7 mouse cellular contexts compared by ENCODE assay signal in the genomic region with DNA sequence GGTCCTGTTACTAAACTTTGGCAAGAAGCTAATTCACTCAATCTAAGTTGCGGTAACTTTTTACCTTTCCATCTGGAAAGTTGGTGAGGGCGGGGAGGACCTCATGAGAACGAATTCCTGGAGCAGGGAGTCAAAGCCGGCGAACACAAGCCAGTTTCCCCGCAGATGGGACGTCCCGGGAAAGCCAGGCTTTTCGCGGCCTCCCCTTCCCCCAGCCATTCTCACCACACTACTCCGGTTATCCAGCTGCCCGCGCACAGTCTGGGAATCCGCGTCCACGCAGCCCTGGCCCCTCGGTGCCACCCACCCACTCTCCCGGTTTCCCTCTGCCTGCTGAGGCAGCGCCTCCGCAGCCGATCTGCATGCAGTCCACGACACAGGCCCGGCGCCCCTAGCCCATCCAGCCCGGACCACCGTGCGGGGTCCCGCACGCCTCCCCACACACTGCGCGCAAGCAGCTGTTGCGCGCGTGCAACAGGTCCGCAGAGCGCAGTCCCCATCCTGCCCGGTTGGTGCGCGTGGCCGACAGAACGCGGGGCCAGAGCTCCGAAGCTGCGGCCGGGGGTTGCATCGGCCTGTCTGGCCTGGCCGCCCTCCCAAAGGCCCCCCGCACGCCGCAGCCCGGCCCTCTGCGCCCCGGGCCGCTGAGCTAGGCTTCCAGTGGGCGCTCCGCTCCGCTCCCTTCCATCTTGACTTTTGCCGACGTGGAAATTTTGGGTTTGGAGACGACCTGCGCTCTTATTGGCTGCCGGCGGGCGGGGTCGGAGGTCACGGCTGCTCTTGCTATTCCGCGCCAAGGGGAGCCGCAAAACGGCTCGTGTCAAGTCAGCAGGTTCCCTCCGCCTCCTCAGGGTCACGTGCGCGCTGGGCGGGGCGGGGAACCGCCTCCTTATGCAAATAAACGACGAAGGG.
DNase-seq lines count a peak whose midpoint lies in the region; ATAC-seq and TF ChIP-seq lines count a peak whose summit lies in the region.

No protein-coding gene starts in this region.

- intact Hi-C loops in gastrocnemius, postnatal 36 days (cut with DNase I): no loop called here
- intact Hi-C loops in left cerebral cortex, postnatal 36 days (cut with DNase I): no loop called here

- TF ChIP-seq CTCF in small intestine, adult 2 months (IDR thresholded peaks at IDR 0.05; ENCODE audit: extremely low read depth, insufficient read length, insufficient replicate concordance, low read depth, low read length): no peak

- H3K4me1 ChIP-seq in intestine, embryonic 15.5 days (replicated peaks): 0 out of 2 replicates have a peak, but pooled peaks cover 10% of the 10 kb centered on the region
- peaks cover 25% of the 10 kb centered on the region for H3K4me1 ChIP-seq in midbrain, embryonic 10.5 days
- H3K4me1 ChIP-seq in small intestine, adult 2 months (ENCODE audit: control insufficient read depth, insufficient read depth, insufficient read length, low read length): peaks cover 7% of the 10 kb centered on the region

- H3K4me2 ChIP-seq in intestine, embryonic 15.5 days (replicated peaks): peak overlapping the region; percentile 85

- no peaks in the 10 kb centered on the region for H3K27me3 ChIP-seq in intestine, embryonic 15.5 days (replicated peaks)
- peaks cover 16% of the 10 kb centered on the region for H3K27me3 ChIP-seq in midbrain, embryonic 10.5 days (ENCODE audit: low read depth, poor library complexity, severe bottlenecking)
- no peaks in the 10 kb centered on the region for H3K27me3 ChIP-seq in small intestine, adult 2 months (ENCODE audit: control insufficient read depth, insufficient read depth, low read length)

- no peak for TF ChIP-seq POLR2A in small intestine, adult 2 months (IDR thresholded peaks at IDR 0.05; ENCODE audit: low read depth, low read length)

- peak overlapping the region; percentile 72 for H3K4me3 ChIP-seq in intestine, embryonic 15.5 days (replicated peaks)
- peak overlapping the region; percentile 81 for H3K4me3 ChIP-seq in midbrain, embryonic 10.5 days
- H3K4me3 ChIP-seq in small intestine, adult 2 months (ENCODE audit: low read depth, low read length): peak overlapping the region; percentile 80

- peak overlapping the region; percentile 74 for H3K9ac ChIP-seq in intestine, embryonic 15.5 days

- no peaks in the 10 kb centered on the region for H3K9me3 ChIP-seq in intestine, embryonic 15.5 days
- H3K9me3 ChIP-seq in midbrain, embryonic 10.5 days (replicated peaks): no peaks in the 10 kb centered on the region

- no peaks in the 10 kb centered on the region for H3K36me3 ChIP-seq in intestine, embryonic 15.5 days
- no peaks in the 10 kb centered on the region for H3K36me3 ChIP-seq in midbrain, embryonic 10.5 days
- no peaks in the 10 kb centered on the region for H3K36me3 ChIP-seq in small intestine, adult 2 months (ENCODE audit: control insufficient read depth, insufficient read depth, low read length)

- peak overlapping the region; percentile 84 for H3K27ac ChIP-seq in intestine, embryonic 15.5 days
- peak overlapping the region; percentile 85 for H3K27ac ChIP-seq in midbrain, embryonic 10.5 days (replicated peaks)
- H3K27ac ChIP-seq in small intestine, adult 2 months (ENCODE audit: insufficient read depth, low read depth, low read length): 0 out of 2 replicates have a peak overlapping the region, but pooled peaks have one; percentile 11

- peak; percentile 94 for ATAC-seq in intestine, embryonic 15.5 days

- under 1% methylated on average over 79 of the region's 80 CpGs for WGBS in intestine, embryonic 15.5 days
- under 1% methylated on average over 80 of the region's 80 CpGs for WGBS in midbrain, embryonic 10.5 days
- under 1% methylated on average over 80 of the region's 80 CpGs for WGBS in small intestine, adult 2 months

- peak; percentile 87 to 97 for DNase-seq in adrenal gland, adult (ENCODE audit: inconsistent age in 2 of 2, low spot score in 1 of 2)
- DNase-seq in embryo, embryonic 10.5 days (ENCODE audit: low spot score): peak; percentile 97
- peak; percentile 70 to 83 for DNase-seq in gastrocnemius, postnatal 36 days
- peak; percentile 18 to 41 for DNase-seq in left cerebral cortex, postnatal 36 days (ENCODE audit: low spot score in 2 of 2)
- peak; percentile 94 for DNase-seq in midbrain, embryonic 10.5 days (ENCODE audit: low spot score)

Comparison
In these comparisons a context has a peak if more than half of its experiments do, and no peak if none do; other contexts are left out.
1. Peak in every context shown above with its lines: DNase-seq, ATAC-seq, H3K4me3 ChIP-seq and H3K27ac ChIP-seq.
2. DNase-seq: peak in every context shown above with its lines; median percentile 97 in embryo, embryonic 10.5 days; 94 in midbrain, embryonic 10.5 days; 92 in adrenal gland, adult; 76 in gastrocnemius, postnatal 36 days; 30 in left cerebral cortex, postnatal 36 days.
3. H3K27ac ChIP-seq: peak in every context shown above with its lines; median percentile 85 in midbrain, embryonic 10.5 days; 84 in intestine, embryonic 15.5 days; 11 in small intestine, adult 2 months.